Mouse (Mus musculus) spleen, postnatal 36 days (tissue): ENCODE data around the gene Ttll10.

ENCODE experiments used
- DNase-seq, 2 experiments: peaks; one replicate each; pipeline ENCODE4 v3.0.0; 2022; ENCODE audit warnings: low spot score in 2 of 2, mixed read lengths in 1 of 2

Ttll10 gene

GRCm38 (mm10) chr4:156024184-156024583, 35.0 kb downstream of the Ttll10 start:
- DNase-seq, result no peak

DNA sequence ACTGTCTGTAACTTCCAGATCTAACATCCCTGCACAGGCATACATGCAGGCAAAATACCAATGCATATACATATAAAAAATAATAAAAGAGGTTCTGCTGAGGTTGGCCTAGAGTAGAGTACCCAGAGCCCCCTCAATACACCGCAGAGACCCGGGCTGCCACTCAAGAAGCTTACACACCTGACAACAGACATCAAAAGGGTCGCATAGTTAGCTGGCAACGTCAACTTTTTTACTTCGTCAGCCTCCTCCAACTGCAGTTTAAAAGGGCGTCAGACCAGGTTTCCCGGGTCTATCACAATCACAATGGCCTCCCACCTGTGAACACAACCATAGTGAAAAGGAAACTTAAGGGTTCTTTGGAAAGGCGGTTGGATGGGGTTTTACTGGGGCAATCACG, 35.7 kb downstream of the Ttll10 start:
- no peak for DNase-seq

DNA sequence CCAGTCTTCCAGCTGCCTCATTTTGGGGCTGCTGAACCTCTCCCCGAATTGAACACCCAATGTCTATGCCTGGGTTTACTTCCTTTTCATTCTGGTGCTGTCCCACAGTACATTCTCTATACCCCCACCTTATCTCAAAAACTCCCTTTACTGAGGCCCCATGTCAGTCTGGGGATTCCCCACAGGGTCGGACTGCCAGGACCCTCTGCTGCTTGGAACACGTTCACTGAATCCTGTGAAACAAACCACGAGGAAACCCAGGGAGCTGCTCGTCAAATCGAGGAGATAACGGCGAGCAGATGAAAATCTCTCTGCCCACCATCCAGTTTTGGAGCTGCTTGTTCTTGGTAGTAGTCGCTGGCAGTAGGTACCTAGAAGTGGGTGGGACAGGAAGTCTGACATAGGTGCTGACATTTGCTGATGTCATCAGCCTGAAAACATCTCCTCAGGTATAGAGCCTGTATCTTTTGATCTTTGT, 37.2 kb downstream of the Ttll10 start:
- DNase-seq, result no peak

DNA sequence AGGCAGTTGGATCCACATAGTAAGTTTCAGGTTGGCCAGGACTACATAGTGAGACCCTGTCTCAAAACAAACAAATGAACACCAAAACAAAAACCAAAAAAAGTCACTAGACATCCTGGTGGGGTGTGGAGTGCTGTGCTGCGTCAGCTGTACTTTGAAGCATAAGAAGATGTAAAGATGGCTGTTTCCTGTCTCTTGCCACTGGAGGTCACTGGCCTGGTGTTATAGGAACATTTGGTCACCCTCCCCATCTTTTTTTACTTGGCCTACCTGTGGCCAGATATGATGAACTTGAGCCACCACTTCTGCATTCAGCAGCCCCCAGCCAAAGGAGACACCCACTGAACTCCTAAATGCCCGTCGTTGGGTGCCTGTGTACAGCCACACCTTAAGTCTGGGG, 37.8 kb downstream of the Ttll10 start:
- no peak for DNase-seq

- DNase-seq, result no peak
Observed at GRCm38 (mm10) chr4:156019771-156020170, 39.4 kb downstream of the Ttll10 start.

DNA sequence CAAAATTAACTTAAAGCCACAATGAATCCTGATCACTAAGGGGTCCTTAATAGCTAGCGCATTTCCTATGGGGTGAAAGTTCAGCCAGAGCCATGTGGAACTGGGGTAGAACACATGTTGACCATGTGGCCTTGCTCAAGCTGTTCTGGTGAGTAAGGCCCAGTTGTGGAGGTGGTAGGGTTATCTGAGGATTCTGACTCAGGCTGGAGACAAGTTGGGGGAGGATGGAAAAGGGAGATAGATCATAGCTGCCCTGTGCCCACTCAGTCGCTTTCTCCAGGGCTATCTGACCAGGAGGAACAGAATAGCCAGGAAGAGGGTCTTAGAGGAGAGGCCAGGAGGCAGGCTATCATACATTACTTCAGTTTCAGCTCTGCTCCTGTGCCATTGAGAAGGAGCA, 44.8 kb downstream of the Ttll10 start:
- DNase-seq, result no peak

DNA sequence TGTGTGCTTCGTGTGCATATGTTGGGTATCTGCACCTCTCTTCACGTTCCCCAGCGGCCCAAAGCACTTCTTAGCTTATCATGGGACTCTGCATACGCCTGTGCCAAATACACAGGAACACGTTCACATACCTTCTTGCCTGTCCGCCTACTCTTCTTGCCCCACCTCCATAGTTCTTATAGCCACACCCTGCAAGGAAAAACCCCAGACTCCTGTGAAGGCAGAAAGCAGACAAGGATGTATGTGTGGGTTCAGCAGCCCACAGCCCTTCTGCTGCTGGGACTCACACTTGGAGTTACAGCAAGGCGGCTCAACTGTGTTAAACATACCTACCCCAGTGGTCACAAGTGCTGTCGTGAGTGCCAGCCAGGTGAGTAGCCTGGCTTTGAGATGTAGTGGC, 45.6 kb downstream of the Ttll10 start, which contains the start of gene Tnfrsf4:
Gene Tnfrsf4 (plus strand): TSS at position 207 of the 400 bp plus-strand sequence.
- no peak for DNase-seq

- DNase-seq, result no peak
Observed at GRCm38 (mm10) chr4:156008369-156008768, 50.8 kb downstream of the Ttll10 start.

GRCm38 (mm10) chr4:156004109-156004508, 55.1 kb downstream of the Ttll10 start:
- DNase-seq, result no peak

DNA sequence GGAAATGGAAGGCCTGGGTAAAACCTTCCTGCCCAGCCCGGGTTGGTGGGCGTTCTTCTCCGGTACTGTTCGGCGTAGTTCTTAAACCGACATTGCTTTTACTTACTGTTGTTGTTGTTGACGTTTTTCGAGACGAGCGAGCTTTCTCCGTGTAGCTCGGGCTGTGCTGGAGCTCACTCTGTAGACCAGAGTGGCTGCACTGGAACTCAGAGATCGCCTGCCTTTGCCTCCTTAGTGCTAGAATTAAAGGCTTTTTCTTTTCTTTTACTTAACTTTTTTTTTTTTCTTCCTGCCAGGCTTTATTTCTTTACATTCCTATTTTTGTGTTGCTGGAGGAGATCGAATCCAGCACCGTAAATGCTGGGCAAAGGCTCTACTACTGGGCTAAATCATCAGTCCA, 65.6 kb downstream of the Ttll10 start:
- DNase-seq, result no peak

GRCm38 (mm10) chr4:155992906-155993547, 66.2 kb downstream of the Ttll10 start:
- peak; percentile 91 to 95 for DNase-seq

DNA sequence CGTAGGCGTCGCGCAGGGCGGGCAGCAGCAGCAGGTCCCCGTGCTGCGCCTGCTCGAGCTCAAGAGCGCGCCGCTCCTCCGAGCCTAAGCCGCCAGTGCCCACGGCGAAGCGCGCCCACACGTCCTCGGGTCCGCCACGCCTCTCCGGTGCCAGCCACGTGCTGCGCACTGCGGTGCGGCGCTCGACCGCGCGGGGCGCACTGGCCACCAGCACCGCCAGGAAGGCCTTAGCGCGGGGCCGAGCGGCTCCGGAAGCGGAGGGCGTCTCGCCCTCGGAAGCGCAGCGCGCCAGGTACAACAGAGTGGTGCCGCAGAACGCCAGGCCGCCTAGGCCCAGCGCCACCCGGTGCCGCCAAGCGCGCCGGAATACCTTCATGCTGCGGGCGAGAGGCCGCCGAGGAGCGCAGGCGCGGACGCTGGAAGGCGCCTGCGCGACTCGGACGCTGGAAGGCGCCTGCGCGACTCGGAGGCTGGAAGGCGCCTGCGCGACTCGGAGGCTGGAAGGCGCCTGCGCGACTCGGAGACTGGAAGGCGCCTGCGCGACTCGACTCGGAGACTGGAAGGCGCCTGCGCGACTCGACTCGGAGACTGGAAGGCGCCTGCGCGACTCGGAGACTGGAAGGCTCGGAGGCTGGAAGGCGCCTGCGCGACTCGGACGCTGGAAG, 66.8 kb downstream of the Ttll10 start, which contains the start of the genes B3galt6 and Sdf4:
Gene B3galt6 (minus strand): TSS at position 409 of the 665 bp plus-strand sequence.
Gene Sdf4 (plus strand): TSS at position 632 of the 665 bp plus-strand sequence.
- DNase-seq, result peak; percentile 81 to 92

- no peak for DNase-seq
Observed at GRCm38 (mm10) chr4:155991908-155992230, 67.3 kb downstream of the Ttll10 start.

DNA sequence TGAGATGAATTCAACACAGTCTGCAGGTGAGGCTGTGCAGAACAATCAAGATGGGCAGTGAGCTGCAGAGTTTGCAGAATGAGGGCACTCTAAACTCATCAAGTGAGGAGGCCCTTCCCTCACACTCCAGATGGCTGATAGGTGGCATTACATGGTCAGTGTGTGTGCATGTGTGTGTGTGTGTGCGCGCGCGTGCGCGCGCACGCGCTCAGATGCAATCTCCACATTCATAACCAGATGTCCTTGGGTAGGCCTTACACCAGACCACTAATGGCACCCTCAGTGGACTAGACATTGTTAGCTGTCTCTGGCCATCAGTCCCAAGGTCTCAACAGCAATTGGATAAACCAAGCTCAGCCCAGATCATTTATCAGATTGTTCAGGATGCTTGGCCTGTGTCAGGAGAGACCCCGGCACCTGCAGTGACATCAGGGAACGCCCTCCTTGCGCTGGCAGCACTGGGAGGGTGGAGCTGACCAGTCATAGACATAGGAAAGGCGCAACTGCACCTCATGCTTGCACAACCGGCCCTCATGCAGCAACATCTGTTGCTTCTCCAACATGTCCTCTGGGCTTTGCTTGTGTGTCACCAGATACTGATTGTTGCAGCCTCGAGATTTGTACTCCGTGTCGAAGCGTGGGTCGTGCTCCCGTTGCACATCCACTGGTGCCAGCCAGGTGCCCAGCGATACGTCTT, 67.9 kb downstream of the Ttll10 start:
- peak; percentile 3 to 31 for DNase-seq
